Mouse (Mus musculus): ENCODE results near the gene Gm17949.

- no peak for TF ChIP-seq CTCF (IDR thresholded peaks at IDR 0.05 in 2 of 3, conservative IDR thresholded peaks at IDR 0.05 in 1 of 3; ENCODE audit: control insufficient read depth in 1 of 3, insufficient read depth in 1 of 3, low read depth in 2 of 3, low read length in 3 of 3, poor library complexity in 1 of 3, severe bottlenecking in 1 of 3)
- TF ChIP-seq JUND (IDR thresholded peaks at IDR 0.05; ENCODE audit: low read depth, low read length) = no peak
- TF ChIP-seq POLR2AphosphoS2 (IDR thresholded peaks at IDR 0.05; ENCODE audit: low read length) = no peak
Observed at GRCm38 (mm10) chr17:57027471-57027870, 16.2 kb downstream of the Gm17949 start.
